Mouse (Mus musculus): Measurements from ENCODE around the gene Gstm6. TPM values are rescaled to one million over a fixed set of nuclear protein-coding genes. Genes with fewer than 3 reads are reported as not detected.
"Not testable (repeated sequence)": the region's sequence is repeated elsewhere in the genome, so short reads cannot be mapped to it uniquely, and the experiment has no call there.

The Gstm6 gene
- total and polyA plus RNA-seq, 2 experiments from 2014 or later: 25.5 to 31.6 TPM

GRCm38 (mm10) chr3:107966631-107967030, 23.1 kb upstream of the Gstm6 start:
- Histone ChIP-seq H3K36me3 (ENCODE audit: insufficient read depth, low read length) (no peaks in the 10 kb centered on the region; the same call in 1 of the 2 replicates), H3K9ac (replicated peaks; ENCODE audit: low read length, poor library complexity, severe bottlenecking) (no peak overlapping the region), H3K4me2 (ENCODE audit: low read depth, low read length, poor library complexity, severe bottlenecking) (no peak overlapping the region), H3K9me3 (ENCODE audit: low read length) (no peaks in the 10 kb centered on the region), H3K4me1 (ENCODE audit: insufficient read depth, low read length) (no peaks in the 10 kb centered on the region), H3K27ac (ENCODE audit: low read depth, low read length) (no peak overlapping the region), H3K27me3 (ENCODE audit: insufficient read depth, low read length) (no peaks in the 10 kb centered on the region), H3K4me3 (ENCODE audit: low read depth, low read length) (no peak overlapping the region)
- over 99% methylated on average over 5 of the region's 5 CpGs for WGBS
- ATAC-seq (ENCODE audit: low FRiP score) (no peak), DNase-seq (ENCODE audit: low spot score) (no peak)
- TF ChIP-seq CTCF (IDR thresholded peaks at IDR 0.05): no peak

GRCm38 (mm10) chr3:107965592-107965991, 22.0 kb upstream of the Gstm6 start:
- no peaks in the 10 kb centered on the region; the same call in 1 of the 2 replicates for H3K36me3 ChIP-seq (ENCODE audit: insufficient read depth, low read length)
- no peak for DNase-seq (ENCODE audit: low spot score)
- H3K4me2 ChIP-seq (ENCODE audit: low read depth, low read length, poor library complexity, severe bottlenecking): no peak overlapping the region
- no peak overlapping the region for H3K9ac ChIP-seq (replicated peaks; ENCODE audit: low read length, poor library complexity, severe bottlenecking)
- TF ChIP-seq CTCF (IDR thresholded peaks at IDR 0.05): no peak
- 64% methylated on average over 1 of the region's 1 CpGs for WGBS
- H3K4me3 ChIP-seq (ENCODE audit: low read depth, low read length): no peak overlapping the region
- no peak for ATAC-seq (ENCODE audit: low FRiP score)
- H3K27me3 ChIP-seq (ENCODE audit: insufficient read depth, low read length): no peaks in the 10 kb centered on the region
- no peaks in the 10 kb centered on the region for H3K9me3 ChIP-seq (ENCODE audit: low read length)
- H3K4me1 ChIP-seq (ENCODE audit: insufficient read depth, low read length): no peaks in the 10 kb centered on the region
- no peak overlapping the region for H3K27ac ChIP-seq (ENCODE audit: low read depth, low read length)

GRCm38 (mm10) chr3:107964656-107965308, 21.2 kb upstream of the Gstm6 start:
- no peak overlapping the region for H3K9ac ChIP-seq (replicated peaks; ENCODE audit: low read length, poor library complexity, severe bottlenecking)
- H3K27me3 ChIP-seq (ENCODE audit: insufficient read depth, low read length): no peaks in the 10 kb centered on the region
- ATAC-seq (ENCODE audit: low FRiP score) (no peak), DNase-seq (ENCODE audit: low spot score) (no peak)
- no peak overlapping the region for H3K4me2 ChIP-seq (ENCODE audit: low read depth, low read length, poor library complexity, severe bottlenecking)
- no peaks in the 10 kb centered on the region for H3K9me3 ChIP-seq (ENCODE audit: low read length)
- no peak overlapping the region for H3K27ac ChIP-seq (ENCODE audit: low read depth, low read length)
- WGBS: 60% methylated on average over 5 of the region's 5 CpGs
- H3K4me3 ChIP-seq (ENCODE audit: low read depth, low read length): no peak overlapping the region
- TF ChIP-seq CTCF (IDR thresholded peaks at IDR 0.05): no peak
- no peaks in the 10 kb centered on the region; the same call in 1 of the 2 replicates for H3K36me3 ChIP-seq (ENCODE audit: insufficient read depth, low read length)
- no peaks in the 10 kb centered on the region for H3K4me1 ChIP-seq (ENCODE audit: insufficient read depth, low read length)

- 79% methylated on average over 4 of the region's 4 CpGs for WGBS
- no peaks in the 10 kb centered on the region for H3K9me3 ChIP-seq (ENCODE audit: low read length)
- H3K36me3 ChIP-seq (ENCODE audit: insufficient read depth, low read length): no peaks in the 10 kb centered on the region; the same call in 1 of the 2 replicates
- no peaks in the 10 kb centered on the region for H3K27me3 ChIP-seq (ENCODE audit: insufficient read depth, low read length)
- no peak overlapping the region for H3K27ac ChIP-seq (ENCODE audit: low read depth, low read length)
- no peak overlapping the region for H3K4me2 ChIP-seq (ENCODE audit: low read depth, low read length, poor library complexity, severe bottlenecking)
- H3K4me3 ChIP-seq (ENCODE audit: low read depth, low read length): no peak overlapping the region
- DNase-seq (ENCODE audit: low spot score) (no peak), ATAC-seq (ENCODE audit: low FRiP score) (no peak)
- H3K9ac ChIP-seq (replicated peaks; ENCODE audit: low read length, poor library complexity, severe bottlenecking): no peak overlapping the region
- no peaks in the 10 kb centered on the region for H3K4me1 ChIP-seq (ENCODE audit: insufficient read depth, low read length)
- TF ChIP-seq CTCF (IDR thresholded peaks at IDR 0.05): no peak
Observed at GRCm38 (mm10) chr3:107964026-107964425, 20.5 kb upstream of the Gstm6 start.

- H3K27me3 ChIP-seq (ENCODE audit: insufficient read depth, low read length); H3K36me3 ChIP-seq (ENCODE audit: insufficient read depth, low read length); H3K9ac ChIP-seq (replicated peaks; ENCODE audit: low read length, poor library complexity, severe bottlenecking); H3K27ac ChIP-seq (ENCODE audit: low read depth, low read length); ATAC-seq (ENCODE audit: low FRiP score); DNase-seq (ENCODE audit: low spot score); H3K4me1 ChIP-seq (ENCODE audit: insufficient read depth, low read length); H3K4me2 ChIP-seq (ENCODE audit: low read depth, low read length, poor library complexity, severe bottlenecking); H3K9me3 ChIP-seq (ENCODE audit: low read length); H3K4me3 ChIP-seq (ENCODE audit: low read depth, low read length): not testable (repeated sequence)
- 93% methylated on average over 9 of the region's 9 CpGs for WGBS
Observed at GRCm38 (mm10) chr3:107955260-107955659, 11.7 kb upstream of the Gstm6 start.

GRCm38 (mm10) chr3:107953906-107954305, 10.4 kb upstream of the Gstm6 start:
- Histone ChIP-seq H3K4me1 (ENCODE audit: insufficient read depth, low read length) (no peaks in the 10 kb centered on the region), H3K9me3 (ENCODE audit: low read length) (no peaks in the 10 kb centered on the region), H3K9ac (replicated peaks; ENCODE audit: low read length, poor library complexity, severe bottlenecking) (no peak overlapping the region), H3K36me3 (ENCODE audit: insufficient read depth, low read length) (no peaks in the 10 kb centered on the region), H3K27me3 (ENCODE audit: insufficient read depth, low read length) (no peaks in the 10 kb centered on the region), H3K4me3 (ENCODE audit: low read depth, low read length) (no peak overlapping the region), H3K4me2 (ENCODE audit: low read depth, low read length, poor library complexity, severe bottlenecking) (no peak overlapping the region), H3K27ac (ENCODE audit: low read depth, low read length) (peak overlapping the region; percentile 1; the same call in 1 of the 2 replicates)
- no peak for ATAC-seq (ENCODE audit: low FRiP score)
- DNase-seq (ENCODE audit: low spot score): no peak
- 78% methylated on average over 5 of the region's 5 CpGs for WGBS
- no peak for TF ChIP-seq CTCF (IDR thresholded peaks at IDR 0.05)
